Mouse (Mus musculus) liver, embryonic 14.5 days (tissue): Measurements from ENCODE around the gene Fndc1. TPM values are rescaled to one million over a fixed set of nuclear protein-coding genes. Genes with fewer than 3 reads are reported as not detected.
A peak's percentile ranks its signal among the peaks of the same experiment; 100 is the strongest.

ENCODE experiments used
- ATAC-seq: fragments of 200-750 bp; cut with Nextera tagmentation; 2 replicates; pipeline ENCODE4 v1.8.0; 2017; ENCODE audit warnings: moderate number of reproducible peaks, mild to moderate bottlenecking, moderate library complexity; ENCODE audit not compliant: insufficient read depth
- DNase-seq, 3 experiments: peaks; one replicate each; pipeline ENCODE4 v3.0.0-alpha.2; 2012 to 2013; ENCODE audit warnings: low read depth in 3 of 3, low spot score in 3 of 3
- H3K27ac ChIP-seq: fragments of 300-500 bp; sonication (generic); 2 replicates; pipeline ENCODE4 v1.5.1; 2014; ENCODE audit warnings: moderate library complexity, mild to moderate bottlenecking, control low read depth, inconsistent platforms
- H3K27me3 ChIP-seq: fragments of 300-500 bp; sonication (generic); 2 replicates; pipeline ENCODE4 v1.6.1; 2014; ENCODE audit warnings: mild to moderate bottlenecking, low read length, moderate library complexity; ENCODE audit not compliant: control insufficient read depth, insufficient read depth
- H3K36me3 ChIP-seq: fragments of 300-500 bp; sonication (generic); replicated peaks from 2 replicates; pipeline ENCODE4 v1.6.1; 2014; ENCODE audit warnings: low read depth; ENCODE audit not compliant: control insufficient read depth, insufficient read depth
- H3K4me1 ChIP-seq, 2 experiments: fragments of 200-500 bp in 1 of 2; fragments of 300-500 bp in 1 of 2; sonication (generic) in 1 of 2; replicated peaks; 2 replicates each; pipeline ENCODE4 v1.6.1; 2012 to 2014; ENCODE audit warnings: antibody characterized with exemption in 1 of 2, inconsistent platforms in 1 of 2, low read length in 1 of 2; ENCODE audit not compliant: control insufficient read depth in 2 of 2, insufficient read depth in 2 of 2
- H3K4me2 ChIP-seq: fragments of 300-500 bp; sonication (generic); 2 replicates; pipeline ENCODE4 v1.6.1; 2014; ENCODE audit warnings: low read depth, mild to moderate bottlenecking, control low read depth, moderate library complexity
- H3K4me3 ChIP-seq, 2 experiments: fragments of 200-500 bp in 1 of 2; fragments of 300-500 bp in 1 of 2; sonication (generic) in 1 of 2; 2 replicates each; pipeline ENCODE4 v1.5.1; 2012 to 2014; ENCODE audit warnings: low read depth in 2 of 2, low read length in 2 of 2, mild to moderate bottlenecking in 2 of 2, control low read depth in 1 of 2, inconsistent platforms in 1 of 2, moderate library complexity in 1 of 2; ENCODE audit not compliant: insufficient read depth in 1 of 2
- H3K9ac ChIP-seq: fragments of 300-500 bp; sonication (generic); replicated peaks from 2 replicates; pipeline ENCODE4 v1.6.1; 2014; ENCODE audit warnings: mild to moderate bottlenecking, control low read depth, moderate library complexity
- H3K9me3 ChIP-seq: fragments of 300-500 bp; sonication (generic); 2 replicates; pipeline ENCODE4 v1.6.1; 2016; ENCODE audit warnings: low read length, mixed read lengths; ENCODE audit not compliant: control insufficient read depth
- CTCF ChIP-seq: IDR thresholded peaks from 2 replicates; pipeline ENCODE4 v1.5.1; 2016; ENCODE audit warnings: antibody characterized with exemption, low read depth, control low read depth
- EP300 ChIP-seq: IDR thresholded peaks from 2 replicates; pipeline ENCODE4 v1.6.1; 2016; ENCODE audit warnings: antibody characterized with exemption, low read depth
- WGBS: fragments of 180-500 bp; shearing (Covaris S2); extraction: QIAGEN DNeasy Blood & Tissue Kit; methylation state at CpG from one replicate; pipeline ENCODE4 v1.1.7; 2014; ENCODE audit not compliant: insufficient replicate concordance; 5-methylcytosine and 5-hydroxymethylcytosine counted together
- polyA plus RNA-seq, 2 experiments: library from polyadenylated mRNA; depleted of rRNA in 1 of 2; stranded (reverse) in 1 of 2; unstranded in 1 of 2; fragments of >200 nt; fragmentation: Nextera tagmentation in 1 of 2; extraction: Ambion mirVana in 1 of 2; gene quantifications; 2 replicates each; pipeline versions ENCODE4 v1.2.1 to v1.2.3; 2012 to 2014

The Fndc1 gene
- polyA plus RNA-seq, 2 experiments = 0.10 to 0.18 TPM

DNA sequence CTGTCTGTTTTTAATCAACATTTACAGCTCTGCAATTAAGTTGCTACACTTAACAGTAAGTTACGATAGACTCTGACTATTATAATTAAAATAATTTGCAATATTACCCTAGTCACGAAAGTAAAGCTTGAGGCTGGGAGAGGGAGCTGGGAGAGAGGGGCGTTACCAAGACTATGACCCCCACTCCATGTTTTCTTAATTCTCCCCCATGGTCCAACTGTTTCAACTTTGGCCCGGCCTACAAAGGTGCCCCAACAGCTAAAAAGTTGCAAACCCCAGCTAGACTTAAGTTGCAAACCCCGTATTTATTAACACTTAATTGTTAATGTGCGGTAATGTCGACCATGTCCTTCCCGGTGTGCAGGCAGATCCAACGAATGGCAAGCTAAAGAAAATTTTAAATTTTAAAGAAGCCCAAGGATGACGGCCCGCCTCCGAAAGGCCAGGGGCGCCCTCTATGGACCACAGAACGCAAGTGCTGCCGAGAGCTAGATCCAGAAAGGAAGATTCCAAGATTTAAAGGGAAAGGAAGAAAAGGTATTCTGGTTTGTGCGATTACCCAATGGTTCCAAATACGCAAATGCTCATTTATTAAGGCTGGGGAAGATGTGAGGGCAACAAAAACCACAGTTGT lies 5.4 kb downstream of the Fndc1 start:
- ATAC-seq (no peak), DNase-seq (no peak)
- Histone ChIP-seq H3K27me3 (peaks cover 9% of the 10 kb centered on the region), H3K4me1 (no peaks in the 10 kb centered on the region), H3K27ac (no peak overlapping the region), H3K9ac (no peak overlapping the region), H3K36me3 (no peaks in the 10 kb centered on the region), H3K4me2 (no peak overlapping the region), H3K9me3 (no peaks in the 10 kb centered on the region), H3K4me3 (no peak overlapping the region)
- TF ChIP-seq EP300 = no peak
- TF ChIP-seq CTCF = peak; percentile 73
- WGBS = 28% methylated on average over 17 of the region's 17 CpGs

DNA sequence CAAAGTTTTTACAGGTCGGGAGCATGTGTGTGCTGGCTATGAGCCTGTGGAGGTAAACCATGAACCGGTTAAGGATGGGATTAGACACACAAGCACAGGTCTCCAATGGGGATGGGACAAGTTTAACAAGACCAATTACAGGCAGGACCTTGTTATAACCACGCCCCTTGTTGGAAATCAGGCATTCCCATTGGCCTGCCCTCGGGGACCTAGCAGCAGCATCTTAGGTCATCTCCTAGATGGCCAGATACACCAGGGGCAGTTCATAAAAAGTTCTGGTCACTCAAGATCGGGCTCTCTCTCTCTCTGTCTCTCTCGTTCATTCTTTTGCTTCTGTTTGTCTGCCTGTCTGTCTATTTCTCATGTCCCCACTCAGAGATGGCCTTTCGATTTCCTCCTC lies 6.9 kb downstream of the Fndc1 start:
- 55% methylated on average over 7 of the region's 7 CpGs for WGBS
- TF ChIP-seq CTCF = no peak
- no peak for TF ChIP-seq EP300
- Histone ChIP-seq H3K9ac (no peak overlapping the region), H3K36me3 (no peaks in the 10 kb centered on the region), H3K9me3 (no peaks in the 10 kb centered on the region), H3K27ac (no peak overlapping the region), H3K27me3 (no peaks in the 10 kb centered on the region), H3K4me3 (no peak overlapping the region), H3K4me1 (no peaks in the 10 kb centered on the region), H3K4me2 (no peak overlapping the region)
- no peak for ATAC-seq
- no peak for DNase-seq

DNA sequence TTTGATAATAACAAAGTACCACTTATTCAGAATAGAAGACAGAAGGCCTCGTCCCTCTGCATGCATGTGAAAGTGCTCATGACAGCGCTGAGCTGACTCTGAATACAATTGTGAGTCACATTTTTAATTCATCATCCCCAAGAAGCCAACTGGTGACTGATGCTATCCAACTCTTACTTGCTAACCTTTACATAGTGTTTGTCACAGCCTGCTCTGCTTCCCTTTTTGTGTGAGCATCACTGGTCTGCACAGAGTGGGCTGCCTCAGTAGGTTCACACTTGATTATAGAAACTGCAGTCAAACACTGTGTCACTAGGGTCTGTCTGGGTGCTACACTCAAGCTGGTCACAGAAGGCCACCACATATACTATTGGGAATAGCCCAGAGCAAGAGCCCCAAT lies 10.5 kb downstream of the Fndc1 start:
- no peak overlapping the region for H3K4me2 ChIP-seq
- no peaks in the 10 kb centered on the region for H3K27me3 ChIP-seq
- no peak for TF ChIP-seq CTCF
- no peak for TF ChIP-seq EP300
- no peak for ATAC-seq
- no peak overlapping the region for H3K27ac ChIP-seq
- no peak overlapping the region for H3K9ac ChIP-seq
- 48% methylated on average over 2 of the region's 2 CpGs for WGBS
- H3K9me3 ChIP-seq = no peaks in the 10 kb centered on the region
- no peaks in the 10 kb centered on the region for H3K36me3 ChIP-seq
- DNase-seq = no peak
- no peak overlapping the region for H3K4me3 ChIP-seq
- H3K4me1 ChIP-seq = no peaks in the 10 kb centered on the region; a peak in 1 of 4 replicates

- 20% methylated on average over 3 of the region's 3 CpGs for WGBS
- Histone ChIP-seq H3K4me3 (no peak overlapping the region), H3K4me1 (no peaks in the 10 kb centered on the region; a peak in 1 of 4 replicates), H3K36me3 (no peaks in the 10 kb centered on the region), H3K27ac (no peak overlapping the region), H3K4me2 (no peak overlapping the region), H3K27me3 (no peaks in the 10 kb centered on the region), H3K9me3 (no peaks in the 10 kb centered on the region), H3K9ac (no peak overlapping the region)
- DNase-seq = no peak
- TF ChIP-seq EP300 = no peak
- TF ChIP-seq CTCF = no peak
- ATAC-seq = no peak
Measured at GRCm38 (mm10) chr17:7814433-7814832, 12.7 kb downstream of the Fndc1 start.

DNA sequence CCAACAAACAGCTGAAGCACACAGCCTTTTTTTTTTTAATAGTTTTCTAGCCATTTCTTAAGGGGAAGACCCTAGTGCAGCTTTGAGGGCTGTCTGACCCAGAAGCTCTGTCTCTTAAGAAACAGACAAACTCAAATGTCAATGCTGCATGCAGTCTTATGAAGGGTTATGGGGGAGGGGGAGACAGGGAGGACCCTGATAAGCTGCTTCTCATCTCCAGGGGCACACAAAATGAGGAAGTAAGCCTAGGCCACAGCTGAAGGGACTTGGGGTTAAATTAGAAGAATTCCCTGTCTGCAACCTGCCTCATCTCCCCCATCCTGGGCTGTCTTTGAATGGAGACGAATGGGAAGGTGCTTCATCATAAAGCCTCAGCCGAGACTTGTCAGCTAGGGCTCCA lies 19.1 kb downstream of the Fndc1 start:
- Histone ChIP-seq H3K4me3 (no peak overlapping the region), H3K4me1 (no peaks in the 10 kb centered on the region; a peak in 1 of 4 replicates), H3K9me3 (no peaks in the 10 kb centered on the region), H3K36me3 (no peaks in the 10 kb centered on the region), H3K27me3 (no peaks in the 10 kb centered on the region), H3K4me2 (no peak overlapping the region), H3K27ac (no peak overlapping the region), H3K9ac (no peak overlapping the region)
- no peak for DNase-seq
- no peak for TF ChIP-seq EP300
- no peak for TF ChIP-seq CTCF
- WGBS = 43% methylated on average over 2 of the region's 2 CpGs
- ATAC-seq = no peak
